In the genomic region with DNA sequence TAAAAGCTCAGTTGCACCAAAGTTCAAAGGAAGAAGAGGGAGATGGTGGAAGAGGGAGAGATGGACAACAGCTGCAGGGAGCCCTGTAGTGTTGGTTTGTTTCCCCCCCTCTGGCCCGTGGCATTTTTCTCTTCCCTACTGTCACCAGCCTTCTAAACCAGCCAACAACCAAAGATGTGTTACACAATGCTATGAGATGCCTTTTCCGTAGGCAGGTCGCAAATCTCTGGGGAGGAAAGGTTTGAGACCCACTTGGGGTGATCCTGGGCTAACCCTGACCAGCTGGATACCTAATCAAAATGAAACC, we compare ENCODE assay signal across 7 mouse cellular contexts. TPM values are rescaled to one million over a fixed set of nuclear protein-coding genes. Genes with fewer than 3 reads are reported as not detected.
DNase-seq lines count a peak whose midpoint lies in the region; ATAC-seq and TF ChIP-seq lines count a peak whose summit lies in the region.

No protein-coding gene starts in this region.

- TF ChIP-seq POLR2A in limb, embryonic 14.5 days (IDR thresholded peaks at IDR 0.05; ENCODE audit: borderline replicate concordance, extremely low read depth, insufficient read depth, insufficient read length): no peak

- ATAC-seq in megakaryocyte, adult 5-6 weeks (ENCODE audit: poor library complexity, severe bottlenecking): no peak
- ATAC-seq in forebrain, embryonic 11.5 days (replicated peaks; ENCODE audit: low FRiP score): peak; percentile 6; the same call in 1 of the 2 replicates
- ATAC-seq in limb, embryonic 14.5 days (ENCODE audit: low FRiP score, low read depth): no peak
- ATAC-seq in stomach, embryonic 15.5 days (ENCODE audit: insufficient read depth, low FRiP score, low read depth): no peak

- intact Hi-C loops in left cerebral cortex, postnatal 10 days (cut with DNase I): loop anchor here (10.0 kb wide), 1 partner anchor 244 kb away; no protein-coding TSS in a partner anchor

- peak overlapping the region; percentile 95 for H3K4me3 ChIP-seq in megakaryocyte, embryonic 14.5 days (replicated peaks)
- peak overlapping the region; percentile 59 for H3K4me3 ChIP-seq in forebrain, embryonic 11.5 days (ENCODE audit: low read depth, low read length)
- peak overlapping the region; percentile 59 for H3K4me3 ChIP-seq in limb, embryonic 14.5 days (replicated peaks; ENCODE audit: low read length)
- H3K4me3 ChIP-seq in stomach, embryonic 15.5 days (replicated peaks): peak overlapping the region; percentile 67

- peaks cover 2% of the 10 kb centered on the region for H3K27me3 ChIP-seq in megakaryocyte, embryonic 14.5 days (replicated peaks)
- no peaks in the 10 kb centered on the region for H3K27me3 ChIP-seq in forebrain, embryonic 11.5 days (ENCODE audit: control insufficient read depth, insufficient read depth, low read length)
- no peaks in the 10 kb centered on the region for H3K27me3 ChIP-seq in limb, embryonic 14.5 days (ENCODE audit: control insufficient read depth, insufficient read depth, low read length)
- no peaks in the 10 kb centered on the region for H3K27me3 ChIP-seq in stomach, embryonic 15.5 days (replicated peaks)

- WGBS in forebrain, embryonic 11.5 days: 23% methylated on average over 3 of the region's 3 CpGs
- 36% methylated on average over 3 of the region's 3 CpGs for WGBS in limb, embryonic 14.5 days
- 24% methylated on average over 3 of the region's 3 CpGs for WGBS in stomach, embryonic 15.5 days

- peaks cover 4% of the 10 kb centered on the region; the same call in 1 of the 2 replicates for H3K4me1 ChIP-seq in megakaryocyte, embryonic 14.5 days
- H3K4me1 ChIP-seq in forebrain, embryonic 11.5 days (replicated peaks; ENCODE audit: control insufficient read depth, insufficient read depth, low read length): no peaks in the 10 kb centered on the region
- H3K4me1 ChIP-seq in limb, embryonic 14.5 days (ENCODE audit: control insufficient read depth, insufficient read depth, low read length): no peaks in the 10 kb centered on the region
- H3K4me1 ChIP-seq in stomach, embryonic 15.5 days: no peaks in the 10 kb centered on the region

- H3K36me3 ChIP-seq in megakaryocyte, embryonic 14.5 days (replicated peaks; ENCODE audit: low read length): peaks cover 28% of the 10 kb centered on the region
- H3K36me3 ChIP-seq in forebrain, embryonic 11.5 days (ENCODE audit: control insufficient read depth, insufficient read depth, low read length): no peaks in the 10 kb centered on the region
- 0 out of 2 replicates have a peak, but pooled peaks cover 3% of the 10 kb centered on the region for H3K36me3 ChIP-seq in limb, embryonic 14.5 days (ENCODE audit: control insufficient read depth, insufficient read depth, low read length)
- H3K36me3 ChIP-seq in stomach, embryonic 15.5 days: no peaks in the 10 kb centered on the region

- H3K9ac ChIP-seq in forebrain, embryonic 11.5 days (ENCODE audit: low read length): peak overlapping the region; percentile 84
- H3K9ac ChIP-seq in limb, embryonic 14.5 days (ENCODE audit: low read depth, low read length, severe bottlenecking): peak overlapping the region; percentile 81
- H3K9ac ChIP-seq in stomach, embryonic 15.5 days: 0 out of 2 replicates have a peak overlapping the region, but pooled peaks have one; percentile 20

- H3K4me2 ChIP-seq in forebrain, embryonic 11.5 days (ENCODE audit: low read depth, low read length, severe bottlenecking): peak overlapping the region; percentile 49
- H3K4me2 ChIP-seq in limb, embryonic 14.5 days (replicated peaks; ENCODE audit: low read depth, low read length, severe bottlenecking): peak overlapping the region; percentile 58
- H3K4me2 ChIP-seq in stomach, embryonic 15.5 days: peak overlapping the region; percentile 52

- DNase-seq in forebrain, embryonic 11.5 days (ENCODE audit: low spot score): no peak
- DNase-seq in limb, embryonic 14.5 days (ENCODE audit: low spot score): no peak
- no peak for DNase-seq in spleen, postnatal 4 days (ENCODE audit: low spot score in 2 of 2)
- no peak for DNase-seq in left cerebral cortex, postnatal 10 days (ENCODE audit: extremely low spot score in 1 of 2, low spot score in 2 of 2)

- peaks cover 8% of the 10 kb centered on the region; the same call in 1 of the 2 replicates for H3K9me3 ChIP-seq in megakaryocyte, embryonic 14.5 days
- no peaks in the 10 kb centered on the region for H3K9me3 ChIP-seq in forebrain, embryonic 11.5 days (ENCODE audit: control insufficient read depth, low read length)
- no peaks in the 10 kb centered on the region for H3K9me3 ChIP-seq in limb, embryonic 14.5 days (ENCODE audit: control insufficient read depth, low read length)
- no peaks in the 10 kb centered on the region for H3K9me3 ChIP-seq in stomach, embryonic 15.5 days

- H3K27ac ChIP-seq in forebrain, embryonic 11.5 days (ENCODE audit: low read depth, low read length): no peak overlapping the region
- peak overlapping the region; percentile 73 for H3K27ac ChIP-seq in limb, embryonic 14.5 days (replicated peaks; ENCODE audit: low read depth, low read length)
- peak overlapping the region; percentile 89 for H3K27ac ChIP-seq in stomach, embryonic 15.5 days

RNA-seq across cellular contexts. Expression of a gene that starts 0.8 kb away (rescaled TPM):
- polyA plus RNA-seq in megakaryocyte, embryonic 14.5 days (2012; ENCODE audit: insufficient read depth, low replicate concordance): 0.15 and 1.9 TPM in 2 replicates
- 29.1 and 32.1 TPM in 2 replicates for total RNA-seq in megakaryocyte, adult 5-6 weeks (2015)
- total RNA-seq in megakaryocyte, adult 5-6 weeks (2017): 20.7 and 24.2 TPM in 2 replicates
- 7.5 and 10.5 TPM in 2 replicates for polyA plus RNA-seq in forebrain, embryonic 11.5 days (2014; fragmentation: Nextera tagmentation; extraction: Ambion mirVana)
- polyA plus RNA-seq in limb, embryonic 14.5 days (2012; rRNA removed): 8.2 and 8.7 TPM in 2 replicates
- 4.8 and 5.7 TPM in 2 replicates for polyA plus RNA-seq in limb, embryonic 14.5 days (2014; fragmentation: Nextera tagmentation; extraction: Ambion mirVana)
- polyA plus RNA-seq in stomach, embryonic 15.5 days (2015; fragmentation: Nextera tagmentation; extraction: Ambion mirVana): 3.6 and 3.9 TPM in 2 replicates
- 10 to 100 TPM; 21.5 to 21.7 TPM for total RNA-seq in left cerebral cortex, postnatal 10 days (2021)

Comparison
In these comparisons a context has a peak if more than half of its experiments do, and no peak if none do; other contexts are left out.
1. H3K9ac ChIP-seq: peak in every context shown above with its lines; median percentile 84 in forebrain, embryonic 11.5 days; 81 in limb, embryonic 14.5 days; 20 in stomach, embryonic 15.5 days.